Mouse (Mus musculus): Measurements from ENCODE around the gene Thumpd3.

DNA sequence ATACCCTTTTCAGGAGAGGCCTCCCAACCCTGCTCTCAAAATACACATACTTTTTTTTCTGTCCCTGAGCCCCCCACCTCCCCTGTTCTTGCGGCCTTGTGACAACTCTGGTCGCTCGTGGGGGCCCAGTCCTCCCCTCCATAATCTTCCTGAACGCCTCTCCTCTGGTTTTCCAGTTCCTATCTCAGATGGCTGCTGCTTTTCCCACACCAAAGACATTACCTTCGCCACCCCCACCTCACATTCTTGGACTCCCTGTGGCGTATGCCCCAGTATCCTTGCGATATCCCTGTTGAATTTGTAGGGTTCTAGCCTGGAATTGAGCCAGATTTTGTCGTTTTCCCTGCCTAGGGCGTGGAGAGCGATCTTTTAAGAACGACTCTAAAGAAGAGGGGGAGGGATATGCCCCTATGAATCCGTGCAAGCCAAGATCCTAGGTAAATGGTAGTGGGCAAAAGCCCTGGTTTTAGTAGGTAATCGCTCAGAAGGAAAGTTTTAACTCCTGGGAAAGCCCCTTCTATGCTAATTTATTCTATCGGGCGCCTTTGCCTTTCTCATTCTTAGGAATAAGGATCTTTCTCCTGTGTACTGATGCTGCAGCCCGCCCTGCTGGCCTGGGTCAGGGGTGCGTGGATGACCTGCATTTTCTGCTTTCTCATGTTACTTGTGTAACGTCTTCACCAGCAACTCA lies 32.2 kb downstream of the Thumpd3 start:
- TF ChIP-seq CTCF (IDR thresholded peaks at IDR 0.05; ENCODE audit: extremely low read depth, insufficient read depth, insufficient read length, insufficient replicate concordance) (no peak), POLR2A (IDR thresholded peaks at IDR 0.05; ENCODE audit: low read depth, low read length) (no peak)
